Mouse (Mus musculus): Measurements from ENCODE around the gene Cadm1. TPM values are rescaled to one million over a fixed set of nuclear protein-coding genes. Genes with fewer than 3 reads are reported as not detected.

Cadm1 gene
- total RNA-seq, 2 experiments from 2014 or later, result 7.4 to 10.7 TPM

DNA sequence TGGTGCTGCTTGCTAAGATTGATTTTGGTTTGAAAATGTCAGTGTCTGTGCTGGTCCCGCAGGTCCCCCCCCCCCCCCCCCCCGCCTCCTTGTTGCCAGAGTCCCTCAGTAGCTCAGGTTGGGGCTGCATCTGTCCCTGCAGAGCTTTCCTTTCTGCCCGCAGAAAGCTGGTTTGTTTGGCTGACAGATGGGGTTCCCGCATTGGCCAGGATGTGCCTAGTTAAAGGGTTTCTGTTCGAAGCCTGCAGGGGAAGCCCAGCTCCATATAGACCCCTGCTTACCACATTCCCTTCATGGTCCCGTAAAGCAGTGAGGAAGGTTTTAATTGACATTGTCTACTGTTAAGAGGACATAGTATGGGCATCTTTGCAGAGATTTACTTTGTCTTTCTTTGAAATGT, 78.9 kb downstream of the Cadm1 start:
- no peak for DNase-seq

DNA sequence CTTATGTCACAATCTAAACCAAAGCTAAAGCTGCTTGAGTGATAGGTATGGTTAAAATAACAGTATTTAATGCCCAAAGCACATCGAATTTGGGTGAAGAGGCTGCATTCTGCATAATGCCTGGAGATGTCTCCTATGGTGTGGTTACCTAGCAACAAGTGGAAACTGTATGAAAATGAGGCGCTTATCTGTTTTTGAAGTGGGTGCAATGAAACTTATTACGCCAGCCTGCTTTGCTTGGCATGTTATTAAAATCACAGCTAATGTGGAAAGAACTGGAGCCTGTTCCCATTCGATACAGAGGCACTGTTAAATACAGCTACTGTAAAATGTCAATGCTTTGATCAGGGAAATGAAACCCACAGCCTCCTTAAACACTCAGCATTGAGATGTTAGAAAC, 79.5 kb downstream of the Cadm1 start:
- no peak for DNase-seq

DNA sequence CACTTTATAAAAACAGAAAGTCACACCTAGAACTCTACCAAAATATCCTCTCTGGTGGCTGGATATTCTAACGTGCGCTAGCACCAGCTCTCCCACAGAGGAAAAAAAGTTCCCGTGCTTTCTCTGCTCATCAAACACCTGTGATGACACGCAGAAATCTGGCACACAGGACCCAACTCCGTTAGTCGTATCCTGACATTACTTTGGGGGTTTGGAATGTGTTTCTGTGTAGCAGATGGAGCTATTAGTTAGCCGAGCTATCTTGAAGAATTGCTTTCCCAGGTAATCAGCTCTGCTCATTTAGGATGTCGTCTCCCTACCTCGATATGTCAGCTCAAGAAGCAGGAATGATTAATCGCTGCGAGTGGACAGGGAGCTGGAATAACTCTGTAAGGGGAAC, 80.3 kb downstream of the Cadm1 start:
- no peak for DNase-seq

- DNase-seq, result no peak
Observed at GRCm38 (mm10) chr9:47612894-47613412, 83.0 kb downstream of the Cadm1 start.

DNA sequence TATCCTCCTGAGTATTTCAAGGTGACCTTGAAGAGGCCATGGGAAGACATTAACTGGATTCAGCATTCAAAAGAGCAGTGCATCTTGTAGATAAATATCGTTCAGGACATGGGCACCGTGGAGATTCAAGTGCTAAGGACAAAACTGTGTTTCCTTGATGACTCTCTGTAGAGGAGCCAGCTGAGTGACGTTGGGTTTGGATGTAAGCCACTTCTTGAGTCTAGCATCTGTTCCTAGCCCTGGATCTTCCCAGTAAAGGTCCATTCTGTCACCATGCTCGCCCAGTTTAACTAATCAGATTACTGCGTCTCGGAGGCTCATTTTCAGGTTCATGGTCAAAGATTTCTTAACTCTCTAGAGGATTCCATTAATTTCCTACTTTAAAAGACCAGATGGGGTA, 85.1 kb downstream of the Cadm1 start:
- peak; percentile 25 for DNase-seq

DNA sequence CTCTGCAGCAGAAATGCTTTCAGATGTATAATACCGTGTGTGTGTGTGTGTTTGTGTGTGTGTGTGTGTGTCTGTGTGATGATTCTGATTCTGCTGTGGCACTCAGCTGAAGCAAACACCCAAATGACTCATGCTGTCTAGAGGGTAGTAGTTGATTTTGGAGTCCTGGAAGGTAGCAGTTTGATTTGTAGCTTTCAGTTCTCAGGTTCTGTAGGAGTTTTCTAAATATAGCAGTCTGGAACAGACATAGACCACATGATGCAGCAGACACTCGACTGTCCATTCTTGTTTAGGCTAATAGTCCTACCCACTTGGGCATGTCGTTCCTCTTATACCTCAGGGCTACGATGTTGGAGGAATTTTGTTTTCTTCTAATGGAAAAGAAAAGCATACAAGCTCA, 86.4 kb downstream of the Cadm1 start:
- DNase-seq, result no peak

- no peak for DNase-seq
Observed at GRCm38 (mm10) chr9:47619501-47620029, 89.6 kb downstream of the Cadm1 start.

DNA sequence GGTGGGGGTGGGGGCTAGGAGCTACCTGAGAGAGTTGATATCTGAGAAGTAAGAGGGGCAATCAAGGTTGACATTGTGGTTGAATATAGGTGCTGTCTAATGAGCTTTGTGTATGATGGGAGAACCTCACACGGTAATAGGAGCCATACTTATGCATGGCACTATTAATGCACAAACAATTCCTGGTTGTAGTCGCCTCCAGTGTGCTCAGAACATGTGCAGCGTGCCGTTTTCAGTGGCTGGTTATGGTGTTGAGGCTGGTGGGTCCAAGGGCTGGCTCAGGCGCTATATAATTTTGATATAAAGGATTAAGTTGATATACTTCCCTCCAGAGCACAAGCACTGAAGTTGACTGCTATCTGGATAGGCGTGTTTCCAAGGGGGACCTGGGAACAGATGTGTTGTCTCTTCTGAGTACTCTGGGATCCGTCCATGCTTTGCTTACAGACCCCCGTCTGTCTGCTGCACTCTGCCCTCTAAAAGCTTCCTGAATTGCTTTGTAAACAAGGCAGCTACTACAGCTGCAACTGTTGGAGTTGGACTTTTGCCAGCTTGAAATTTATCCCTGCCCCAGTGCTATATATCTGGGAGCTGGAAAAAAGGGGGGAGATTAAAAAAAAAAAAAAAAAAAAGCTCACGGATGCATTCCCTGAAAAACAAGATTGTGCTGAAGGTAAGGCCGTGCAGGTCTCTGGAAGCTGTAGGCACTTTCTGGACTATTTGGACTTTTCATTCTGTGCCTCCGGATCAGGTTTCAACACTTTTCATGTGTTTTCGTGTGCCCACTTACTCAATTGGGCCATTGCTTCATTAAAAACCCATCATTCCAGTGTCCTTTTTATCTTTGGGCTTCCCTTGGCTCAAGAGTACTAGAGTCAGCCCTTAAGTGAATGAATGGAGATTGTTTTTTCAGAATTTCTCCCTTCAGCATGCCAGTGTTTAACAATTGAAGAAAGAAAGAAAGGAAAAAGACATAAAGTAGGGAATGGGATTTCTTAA, 93.8 kb downstream of the Cadm1 start:
- DNase-seq, result no peak

- DNase-seq, result peak; percentile 42
Observed at GRCm38 (mm10) chr9:47624565-47625520, 94.9 kb downstream of the Cadm1 start.

DNA sequence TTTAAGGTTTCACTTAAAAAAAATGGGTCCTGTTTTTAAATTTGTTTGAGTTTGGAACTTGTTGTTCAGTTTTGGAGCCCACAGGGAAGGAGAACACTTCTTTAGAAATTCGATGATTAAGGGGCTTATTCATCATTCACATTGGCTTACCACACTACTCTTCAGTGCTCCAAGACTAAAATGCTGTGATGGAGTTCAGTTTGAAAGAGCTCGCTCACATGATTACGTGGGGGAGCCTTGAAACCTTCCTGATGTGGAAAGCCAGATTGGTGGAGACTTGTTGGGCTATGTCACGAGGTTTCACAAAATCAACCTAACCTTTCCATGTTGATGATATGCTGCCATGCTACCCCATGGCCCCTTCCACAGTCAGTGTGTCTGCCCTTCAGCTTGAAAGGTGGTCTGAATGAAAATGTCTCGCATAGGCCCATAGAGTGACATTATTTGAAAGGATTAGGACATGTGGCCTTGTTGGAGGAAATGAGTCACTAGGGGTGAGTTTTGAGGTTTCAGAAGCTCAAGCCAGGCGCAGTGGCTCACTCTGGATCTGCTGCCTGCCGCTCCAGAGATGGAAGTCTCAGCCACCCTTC, 95.7 kb downstream of the Cadm1 start:
- no peak for DNase-seq

DNA sequence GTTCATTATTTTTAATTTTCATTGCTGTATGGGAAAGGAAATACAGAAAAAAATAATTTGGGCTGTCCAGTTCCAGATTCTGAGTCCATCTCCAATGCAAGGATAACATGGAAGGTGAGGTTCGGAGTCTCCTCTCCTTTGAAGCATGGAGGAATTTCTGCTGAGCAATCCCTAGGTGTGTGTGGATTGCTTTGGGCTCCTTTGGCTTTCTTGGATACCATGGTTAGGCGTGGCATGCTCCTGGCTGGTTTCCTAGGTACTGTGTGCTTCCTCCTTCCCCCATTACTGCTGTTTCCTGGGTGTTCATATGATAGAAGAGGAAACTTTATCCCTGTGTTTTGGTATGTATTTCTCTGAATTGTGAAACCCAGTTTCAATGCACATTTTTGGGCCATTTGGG, 98.0 kb downstream of the Cadm1 start:
- no peak for DNase-seq

DNA sequence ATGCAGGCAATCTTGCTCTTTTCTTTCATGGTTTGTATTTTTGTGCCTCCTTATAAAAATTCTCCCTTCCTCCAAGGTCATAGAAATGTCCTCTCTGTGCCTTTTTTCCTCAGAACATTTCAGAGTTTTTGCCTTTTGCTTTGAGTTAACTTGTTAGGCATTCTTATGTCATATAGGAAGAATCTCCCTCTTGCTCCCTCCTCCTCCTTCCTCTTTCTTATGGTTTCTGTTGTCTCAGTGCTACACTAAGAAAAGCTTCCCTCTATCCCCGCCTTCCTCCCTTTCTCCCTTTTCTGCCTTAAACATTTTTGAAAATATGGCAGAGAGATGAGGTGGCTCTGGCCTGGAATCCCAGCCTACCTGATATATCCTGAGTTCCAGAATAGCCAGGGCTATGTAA, 98.6 kb downstream of the Cadm1 start:
- DNase-seq, result no peak

DNA sequence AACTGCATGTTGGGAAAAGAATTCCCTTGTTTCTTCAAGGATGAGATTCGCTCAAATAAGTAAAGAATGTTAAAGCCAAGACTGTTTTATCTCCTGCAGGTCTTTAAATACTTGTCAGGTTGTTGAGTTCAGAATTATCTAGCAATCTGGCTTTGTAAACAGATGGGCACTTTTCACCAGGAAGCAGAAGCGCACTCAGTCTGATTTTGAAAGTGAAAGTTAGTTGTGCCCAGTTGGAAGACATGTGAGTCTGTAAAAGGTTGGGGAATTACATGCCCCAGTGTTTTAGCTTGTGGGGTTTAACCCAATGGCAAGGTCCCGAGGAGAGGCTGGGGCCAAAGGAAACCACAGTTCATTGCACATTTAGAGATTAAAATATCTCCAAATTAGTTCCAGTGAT, 104.7 kb downstream of the Cadm1 start:
- DNase-seq, result no peak

DNA sequence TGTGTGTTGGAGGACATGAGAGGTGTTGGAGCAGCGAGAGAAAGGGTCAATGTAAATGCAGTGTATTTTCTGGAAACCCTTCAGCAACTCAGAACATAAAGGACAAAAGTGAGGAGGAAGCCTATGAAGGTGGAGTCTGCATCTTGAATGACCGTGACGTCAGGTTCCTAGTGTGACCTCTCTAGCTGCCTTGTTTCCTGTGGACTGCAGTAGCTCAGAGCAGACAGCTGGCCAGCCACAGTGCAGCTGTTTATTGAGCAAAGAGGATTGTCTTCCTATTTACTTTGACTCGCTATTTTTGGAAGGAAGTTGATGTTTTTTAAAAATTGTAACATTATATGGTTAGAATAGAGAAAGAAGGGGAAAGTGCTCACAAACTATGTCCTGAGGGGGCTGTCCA, 112.7 kb downstream of the Cadm1 start:
- DNase-seq, result no peak

GRCm38 (mm10) chr9:47645056-47645455, 115.1 kb downstream of the Cadm1 start:
- DNase-seq, result no peak

GRCm38 (mm10) chr9:47651431-47651830, 121.5 kb downstream of the Cadm1 start:
- DNase-seq, result no peak

DNA sequence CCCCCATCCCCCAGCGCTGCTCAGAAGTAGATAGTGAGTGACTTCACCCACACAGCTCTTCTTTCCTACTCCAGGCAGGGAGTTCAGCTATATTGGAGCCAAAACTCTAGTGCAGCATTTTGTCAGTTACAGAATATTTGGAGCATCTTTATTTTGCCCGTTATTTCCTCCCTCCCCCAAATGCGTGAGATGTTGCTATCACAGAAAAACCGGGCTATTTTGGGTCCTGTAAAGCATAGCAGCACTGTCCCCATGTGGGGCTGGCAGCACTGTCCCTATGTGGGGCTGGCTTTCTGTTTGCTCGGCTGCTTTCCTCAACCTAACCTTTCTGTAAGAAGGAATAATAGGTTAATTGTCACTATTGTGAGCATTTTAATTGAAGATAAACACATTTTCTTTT, 122.2 kb downstream of the Cadm1 start:
- DNase-seq, result no peak

- DNase-seq, result no peak
Observed at GRCm38 (mm10) chr9:47652936-47653335, 123.0 kb downstream of the Cadm1 start.

DNA sequence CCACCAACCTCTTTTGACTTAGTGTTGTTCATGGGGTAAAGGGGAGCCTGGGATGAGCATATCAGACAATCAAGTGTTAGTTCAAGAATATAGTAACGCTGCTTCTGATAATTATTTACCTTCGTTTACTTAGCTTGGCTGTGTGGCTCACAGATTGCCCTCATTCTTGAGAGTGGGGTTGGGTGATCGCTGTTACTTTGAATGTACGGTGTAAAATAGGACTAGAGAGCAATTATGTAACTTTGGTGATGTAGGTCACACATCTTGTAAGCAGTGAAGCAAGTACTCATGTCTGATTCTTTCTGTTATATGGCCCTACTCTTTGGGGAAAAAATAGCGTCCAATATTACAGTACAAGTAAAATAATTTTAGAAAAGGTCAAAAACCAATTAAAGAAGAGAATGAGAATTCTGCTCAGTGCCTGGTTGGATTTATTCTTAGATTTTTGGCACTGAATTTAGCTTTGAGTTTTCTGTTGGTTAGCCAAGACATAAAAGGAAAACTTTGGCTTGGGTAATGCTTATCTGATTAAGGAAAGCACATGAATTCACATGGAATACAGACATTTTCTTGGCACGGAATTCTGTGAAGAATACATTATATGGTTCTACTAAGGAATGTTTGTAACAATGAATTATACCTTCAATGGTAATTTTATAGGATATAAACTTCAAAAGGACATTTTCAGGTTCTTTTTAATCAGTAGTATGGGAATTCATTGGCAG, 129.6 kb downstream of the Cadm1 start:
- no peak for DNase-seq

- DNase-seq, result no peak
Observed at GRCm38 (mm10) chr9:47661611-47662010, 131.6 kb downstream of the Cadm1 start.

GRCm38 (mm10) chr9:47669206-47669605, 139.2 kb downstream of the Cadm1 start:
- DNase-seq, result no peak
